Mouse (Mus musculus): ENCODE measurements around the gene Lefty2.
"Not testable (repeated sequence)": the region's sequence is repeated elsewhere in the genome, so short reads cannot be mapped to it uniquely, and the experiment has no call there.

The Lefty2 gene

GRCm38 (mm10) chr1:180936610-180937398 is 43.9 kb downstream of the Lefty2 start:
- DNase-seq, result not testable (repeated sequence)

- not testable (repeated sequence) for DNase-seq
Observed at GRCm38 (mm10) chr1:180937631-180938030, 44.7 kb downstream of the Lefty2 start.

GRCm38 (mm10) chr1:180938781-180939180 is 45.9 kb downstream of the Lefty2 start:
- not testable (repeated sequence) for DNase-seq

GRCm38 (mm10) chr1:180940776-180941460 is 48.0 kb downstream of the Lefty2 start:
- no peak for DNase-seq

- DNase-seq, result no peak
Observed at GRCm38 (mm10) chr1:180941726-180942125, 48.8 kb downstream of the Lefty2 start.

- DNase-seq, result peak; percentile 27 to 47
Observed at GRCm38 (mm10) chr1:180942166-180943031, 49.5 kb downstream of the Lefty2 start, which contains the start of gene Tmem63a. Gene Tmem63a (plus strand): TSS chr1:180942344.

GRCm38 (mm10) chr1:180943032-180943644 is 50.2 kb downstream of the Lefty2 start:
- no peak for DNase-seq

- DNase-seq, result no peak
Observed at GRCm38 (mm10) chr1:180943896-180944295, 51.0 kb downstream of the Lefty2 start.

GRCm38 (mm10) chr1:180944553-180944952 is 51.6 kb downstream of the Lefty2 start:
- DNase-seq, result no peak

- peak in 1 of 2 experiments; percentile 18 for DNase-seq
Observed at GRCm38 (mm10) chr1:180945001-180945980, 52.4 kb downstream of the Lefty2 start.

- DNase-seq, result no peak
Observed at GRCm38 (mm10) chr1:180946448-180946847, 53.5 kb downstream of the Lefty2 start.

Measured in cerebellum, postnatal 25 days (tissue).